Mouse (Mus musculus) neural tube, embryonic 14.5 days (tissue): ENCODE data around the gene Washc4. TPM values are rescaled to one million over a fixed set of nuclear protein-coding genes. Genes with fewer than 3 reads are reported as not detected.
A peak's percentile ranks its signal among the peaks of the same experiment; 100 is the strongest.

Experiments used
- ATAC-seq: fragments of 200-750 bp; cut with Nextera tagmentation; 2 replicates; pipeline ENCODE4 v1.8.0; 2017; ENCODE audit warnings: low read depth, mild to moderate bottlenecking, moderate TSS enrichment, moderate library complexity
- H3K27ac ChIP-seq: fragments of 300-500 bp; sonication (generic); 2 replicates; pipeline ENCODE4 v1.5.1; 2014; ENCODE audit warnings: low read depth, mild to moderate bottlenecking, control low read depth, low read length, moderate library complexity, mixed read lengths
- H3K27me3 ChIP-seq: fragments of 300-500 bp; sonication (generic); 2 replicates; pipeline ENCODE4 v1.6.1; 2014; ENCODE audit warnings: low read length; ENCODE audit not compliant: control insufficient read depth, insufficient read depth
- H3K36me3 ChIP-seq: fragments of 300-500 bp; sonication (generic); 2 replicates; pipeline ENCODE4 v1.6.1; 2014; ENCODE audit warnings: low read length, mixed read lengths; ENCODE audit not compliant: control insufficient read depth, insufficient read depth
- H3K4me1 ChIP-seq: fragments of 300-500 bp; sonication (generic); 2 replicates; pipeline ENCODE4 v1.6.1; 2014; ENCODE audit warnings: low read length; ENCODE audit not compliant: control insufficient read depth, insufficient read depth
- H3K4me2 ChIP-seq: fragments of 300-500 bp; sonication (generic); 2 replicates; pipeline ENCODE4 v1.6.1; 2014; ENCODE audit warnings: mild to moderate bottlenecking, low read depth, low read length, control low read depth
- H3K4me3 ChIP-seq: fragments of 300-500 bp; sonication (generic); 2 replicates; pipeline ENCODE4 v1.5.1; 2014; ENCODE audit warnings: low read depth, low read length, control low read depth, mixed read lengths
- H3K9ac ChIP-seq: fragments of 300-500 bp; sonication (generic); replicated peaks from 2 replicates; pipeline ENCODE4 v1.6.1; 2014; ENCODE audit warnings: low read depth, mild to moderate bottlenecking, control low read depth, low read length, mixed read lengths
- H3K9me3 ChIP-seq: fragments of 300-500 bp; sonication (generic); 2 replicates; pipeline ENCODE4 v1.6.1; 2016; ENCODE audit warnings: low read length; ENCODE audit not compliant: control insufficient read depth
- WGBS: fragments of 180-500 bp; shearing (Covaris S2); extraction: QIAGEN DNeasy Blood & Tissue Kit; methylation state at CpG from one replicate; pipeline ENCODE4 v1.1.7; 2014; 5-methylcytosine and 5-hydroxymethylcytosine counted together
- polyA plus RNA-seq: library from polyadenylated mRNA; unstranded; fragments of >200 nt; fragmentation: Nextera tagmentation; extraction: Ambion mirVana; gene quantifications from 2 replicates; pipeline ENCODE4 v1.2.1, GENCODE M21; 2014

The Washc4 gene
- polyA plus RNA-seq, 1 experiment from 2014 or later = 35.0 TPM

GRCm38 (mm10) chr10:83533258-83533909 lies 10.2 kb upstream of the Washc4 start:
- Histone ChIP-seq H3K4me2 (peak overlapping the region; percentile 62), H3K4me1 (peaks cover 3% of the 10 kb centered on the region; the same call in 1 of the 2 replicates), H3K4me3 (peak overlapping the region; percentile 64), H3K27ac (peak overlapping the region; percentile 89), H3K27me3 (no peaks in the 10 kb centered on the region), H3K9me3 (no peaks in the 10 kb centered on the region), H3K9ac (peak overlapping the region; percentile 73), H3K36me3 (no peaks in the 10 kb centered on the region)
- 3% methylated on average over 27 of the region's 27 CpGs for WGBS
- ATAC-seq = peak; percentile 72

- 0% methylated on average over 21 of the region's 21 CpGs for WGBS
- ATAC-seq = peak; percentile 97
These were observed 9.7 kb upstream of the Washc4 start, which contains the start of gene Aldh1l2 for GRCm38 (mm10) chr10:83533910-83534283. Gene Aldh1l2 (minus strand): TSS chr10:83534140.

GRCm38 (mm10) chr10:83536436-83536835 lies 7.1 kb upstream of the Washc4 start:
- Histone ChIP-seq H3K9me3 (no peaks in the 10 kb centered on the region), H3K36me3 (no peaks in the 10 kb centered on the region), H3K4me3 (no peak overlapping the region), H3K27ac (no peak overlapping the region), H3K4me2 (no peak overlapping the region), H3K27me3 (no peaks in the 10 kb centered on the region), H3K4me1 (peaks cover 3% of the 10 kb centered on the region; the same call in 1 of the 2 replicates), H3K9ac (no peak overlapping the region)
- 4% methylated on average over 1 of the region's 1 CpGs for WGBS
- no peak for ATAC-seq

More at GRCm38 (mm10) chr10:83533910-83534283, 9.7 kb upstream of the Washc4 start, which contains the start of gene Aldh1l2:
- H3K4me2 ChIP-seq = peak within 1 kb of the TSS; percentile 62
- peak within 1 kb of the TSS; percentile 89 for H3K27ac ChIP-seq
- peak within 1 kb of the TSS; percentile 73 for H3K9ac ChIP-seq
- peaks cover 3% of the 10 kb centered on the region; the same call in 1 of the 2 replicates for H3K4me1 ChIP-seq
- peak within 1 kb of the TSS; percentile 64 for H3K4me3 ChIP-seq
- no peaks in the 10 kb centered on the region for H3K36me3 ChIP-seq
- no peaks in the 10 kb centered on the region for H3K9me3 ChIP-seq
- no peaks in the 10 kb centered on the region for H3K27me3 ChIP-seq

DNA sequence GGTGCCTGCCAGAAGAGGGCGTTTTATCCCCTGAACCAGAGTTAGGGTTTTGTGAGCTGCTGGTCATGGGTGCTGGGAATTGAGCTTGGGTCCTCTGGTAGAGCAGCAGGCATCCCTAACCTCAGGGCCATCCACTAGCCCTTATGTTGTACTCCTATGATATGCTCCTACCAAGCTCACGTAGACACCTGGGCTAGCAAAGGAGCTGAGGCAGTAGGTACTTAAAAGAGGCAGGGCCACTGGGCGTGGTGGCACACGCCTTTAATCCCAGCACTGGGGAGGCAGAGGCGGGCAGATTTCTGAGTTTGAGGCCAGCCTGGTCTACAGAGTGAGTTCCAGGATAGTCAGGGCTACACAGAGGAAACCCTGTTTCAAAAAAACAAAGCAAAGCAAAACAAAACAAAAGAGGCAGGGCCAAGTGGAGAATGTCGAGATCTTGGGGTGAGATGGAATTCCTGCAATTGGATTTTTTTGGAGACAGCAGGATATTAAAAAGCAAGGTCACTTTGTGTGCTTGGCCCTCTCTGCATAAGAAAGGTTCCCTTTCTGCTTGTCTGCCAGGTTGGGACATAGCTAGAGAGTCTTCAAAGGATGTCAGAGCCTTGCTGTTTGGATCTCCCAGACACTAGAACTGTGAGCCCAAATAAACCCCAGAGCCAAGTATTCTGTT lies 4.1 kb upstream of the Washc4 start:
- Histone ChIP-seq H3K4me3 (no peak overlapping the region), H3K4me2 (no peak overlapping the region), H3K36me3 (no peaks in the 10 kb centered on the region), H3K27me3 (no peaks in the 10 kb centered on the region), H3K4me1 (no peaks in the 10 kb centered on the region), H3K9ac (no peak overlapping the region), H3K27ac (no peak overlapping the region), H3K9me3 (no peaks in the 10 kb centered on the region)
- WGBS = 78% methylated on average over 6 of the region's 6 CpGs
- no peak for ATAC-seq

DNA sequence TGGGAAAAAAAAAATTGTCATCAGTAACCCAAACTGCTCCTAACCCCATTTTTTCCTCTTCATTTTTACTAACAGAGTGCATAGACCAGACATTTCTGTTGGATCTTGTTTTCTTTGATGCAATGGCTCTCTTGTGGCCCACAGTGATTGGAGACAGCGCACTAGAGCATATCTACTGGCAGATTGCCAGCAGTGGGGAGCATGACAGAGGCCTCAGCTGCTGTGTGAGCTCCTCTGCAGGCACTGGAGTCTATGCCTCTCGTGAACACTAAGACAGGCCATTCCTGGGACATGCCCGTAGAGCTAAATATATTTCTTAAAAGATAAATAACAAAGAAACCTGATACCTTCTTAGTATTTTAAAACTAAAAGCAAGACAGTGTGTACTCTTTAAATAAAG lies 3.5 kb upstream of the Washc4 start:
- no peak overlapping the region for H3K9ac ChIP-seq
- no peaks in the 10 kb centered on the region for H3K27me3 ChIP-seq
- H3K4me3 ChIP-seq = no peak overlapping the region
- H3K4me1 ChIP-seq = peaks cover 4% of the 10 kb centered on the region; the same call in 1 of the 2 replicates
- H3K27ac ChIP-seq = no peak overlapping the region
- no peak; the same call in 1 of the 2 replicates for ATAC-seq
- no peaks in the 10 kb centered on the region for H3K9me3 ChIP-seq
- no peaks in the 10 kb centered on the region for H3K36me3 ChIP-seq
- WGBS = 27% methylated on average over 3 of the region's 3 CpGs
- H3K4me2 ChIP-seq = no peak overlapping the region

- Histone ChIP-seq H3K36me3 (no peaks in the 10 kb centered on the region), H3K9me3 (no peaks in the 10 kb centered on the region), H3K4me2 (no peak overlapping the region), H3K27ac (no peak overlapping the region), H3K27me3 (no peaks in the 10 kb centered on the region), H3K4me1 (peaks cover 9% of the 10 kb centered on the region; the same call in 1 of the 2 replicates), H3K9ac (no peak overlapping the region), H3K4me3 (no peak overlapping the region)
- no peak for ATAC-seq
- WGBS = 72% methylated on average over 7 of the region's 7 CpGs
These were observed 1.3 kb upstream of the Washc4 start for GRCm38 (mm10) chr10:83542241-83542640.

DNA sequence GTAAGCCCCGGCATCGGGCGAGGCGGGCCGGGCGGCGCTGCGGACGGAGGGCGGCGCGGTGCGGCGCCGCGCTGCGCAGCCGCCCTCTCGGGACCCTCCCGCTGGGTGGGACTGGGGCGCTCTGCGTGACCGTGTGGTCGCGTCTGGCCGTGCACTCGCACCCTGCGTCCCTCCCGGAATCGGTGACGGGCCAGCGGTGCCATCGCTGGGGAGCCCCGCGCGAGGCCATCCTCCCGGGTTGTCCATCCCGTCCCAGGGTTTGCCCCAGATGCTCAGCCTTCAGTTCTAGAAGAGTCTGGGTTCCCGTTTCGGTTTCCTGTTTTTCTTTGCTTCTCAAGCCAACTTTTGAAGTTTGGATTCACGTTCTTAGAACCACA lies 539 bp downstream of the Washc4 start:
- Histone ChIP-seq H3K9ac (peak overlapping the region; percentile 91), H3K36me3 (no peaks in the 10 kb centered on the region), H3K27ac (peak overlapping the region; percentile 91), H3K4me3 (peak overlapping the region; percentile 83), H3K9me3 (no peaks in the 10 kb centered on the region), H3K27me3 (no peaks in the 10 kb centered on the region), H3K4me2 (peak overlapping the region; percentile 71), H3K4me1 (peaks cover 9% of the 10 kb centered on the region; the same call in 1 of the 2 replicates)
- ATAC-seq = peak; percentile 89
- 0% methylated on average over 38 of the region's 41 CpGs for WGBS

GRCm38 (mm10) chr10:83545341-83545740 lies 1.8 kb downstream of the Washc4 start:
- no peak for ATAC-seq
- no peak overlapping the region for H3K4me3 ChIP-seq
- 72% methylated on average over 3 of the region's 3 CpGs for WGBS
- H3K9me3 ChIP-seq = no peaks in the 10 kb centered on the region
- peaks cover 9% of the 10 kb centered on the region; the same call in 1 of the 2 replicates for H3K4me1 ChIP-seq
- peak overlapping the region; percentile 71; the same call in 1 of the 2 replicates for H3K4me2 ChIP-seq
- no peak overlapping the region for H3K27ac ChIP-seq
- H3K27me3 ChIP-seq = no peaks in the 10 kb centered on the region
- peaks cover 6% of the 10 kb centered on the region for H3K36me3 ChIP-seq
- H3K9ac ChIP-seq = no peak overlapping the region

- Histone ChIP-seq H3K4me1 (no peaks in the 10 kb centered on the region), H3K4me2 (no peak overlapping the region), H3K9me3 (no peaks in the 10 kb centered on the region), H3K9ac (no peak overlapping the region), H3K27me3 (no peaks in the 10 kb centered on the region), H3K4me3 (no peak overlapping the region), H3K36me3 (peaks cover 77% of the 10 kb centered on the region), H3K27ac (no peak overlapping the region)
- no peak for ATAC-seq
These were observed 19.5 kb downstream of the Washc4 start for GRCm38 (mm10) chr10:83563005-83563404.
